Comparison of ENCODE assay signal across 16 mouse cellular contexts in genomic region chr11:100703366-100703765, GRCm38 (mm10). TPM values are rescaled to one million over a fixed set of nuclear protein-coding genes. Genes with fewer than 3 reads are reported as not detected.
DNase-seq lines count a peak whose midpoint lies in the region; ATAC-seq and TF ChIP-seq lines count a peak whose summit lies in the region.
"Had no signal": no experiment of that assay in that cellular context is flagged by ENCODE, and none has a peak within 500 bp of the region (broad histone marks: within the 10 kb centered on the region; RNA-seq: fewer than 3 reads in every experiment).

No protein-coding gene starts in this region.

- peak overlapping the region; percentile 86 for H3K4me2 ChIP-seq in liver, postnatal 0 days (ENCODE audit: low read depth, low read length)
- no peak overlapping the region for H3K4me2 ChIP-seq in midbrain, embryonic 13.5 days (replicated peaks)

- TF ChIP-seq EP300 in liver, postnatal 0 days (IDR thresholded peaks at IDR 0.05; ENCODE audit: low read depth): no peak

- no peaks in the 10 kb centered on the region for H3K36me3 ChIP-seq in kidney, adult 2 months (ENCODE audit: control insufficient read depth, insufficient read depth, low read length)
- peaks cover 25% of the 10 kb centered on the region for H3K36me3 ChIP-seq in liver, postnatal 0 days (replicated peaks; ENCODE audit: insufficient read depth, low read length)
- H3K36me3 ChIP-seq in midbrain, embryonic 13.5 days: peaks cover 42% of the 10 kb centered on the region

- ATAC-seq in CD4-positive, CD25-positive, alpha-beta regulatory T cell, adult 4 months: peak; percentile 46
- no peak for ATAC-seq in liver, postnatal 0 days
- ATAC-seq in midbrain, embryonic 13.5 days: no peak
- ATAC-seq: hindbrain, postnatal 0 days had no signal

- H3K27ac ChIP-seq in kidney, adult 2 months (ENCODE audit: insufficient read depth, low read depth, low read length): no peak overlapping the region
- no peak overlapping the region for H3K27ac ChIP-seq in brown adipose tissue, adult 24 weeks (replicated peaks; ENCODE audit: low read depth, low read length)
- H3K27ac ChIP-seq in liver, postnatal 0 days (ENCODE audit: low read depth): peak overlapping the region; percentile 71
- no peak overlapping the region for H3K27ac ChIP-seq in cerebellum, adult 2 months (ENCODE audit: insufficient read depth, low read length)
- H3K27ac ChIP-seq in midbrain, embryonic 13.5 days: no peak overlapping the region
- H3K27ac ChIP-seq: hindbrain, postnatal 0 days; neural tube, embryonic 13.5 days had no signal

- DNase-seq in kidney, adult 2 months: peak; percentile 80
- no peak for DNase-seq in kidney, postnatal 10 days
- no peak for DNase-seq in liver, postnatal 0 days
- DNase-seq in cerebellum, adult 2 months: no peak
- no peak for DNase-seq in urinary bladder, postnatal 25 days (ENCODE audit: low spot score)
- DNase-seq: cerebellum, adult 8-10 months; right cerebral cortex, postnatal 14 days had no signal

- H3K9ac ChIP-seq in liver, postnatal 0 days (replicated peaks): peak overlapping the region; percentile 71
- no peak overlapping the region for H3K9ac ChIP-seq in midbrain, embryonic 13.5 days (replicated peaks)
- H3K9ac ChIP-seq: neural tube, embryonic 13.5 days had no signal

- H3K4me1 ChIP-seq in kidney, adult 2 months (ENCODE audit: control insufficient read depth, insufficient read depth, low read length): peaks cover 7% of the 10 kb centered on the region
- peaks cover 5% of the 10 kb centered on the region for H3K4me1 ChIP-seq in brown adipose tissue, adult 24 weeks (ENCODE audit: control insufficient read depth, insufficient read depth, insufficient read length, low read length)
- peaks cover 30% of the 10 kb centered on the region for H3K4me1 ChIP-seq in liver, postnatal 0 days (ENCODE audit: insufficient read depth)
- H3K4me1 ChIP-seq in cerebellum, adult 2 months (ENCODE audit: control insufficient read depth, insufficient read depth, low read length): no peaks in the 10 kb centered on the region
- peaks cover 5% of the 10 kb centered on the region for H3K4me1 ChIP-seq in midbrain, embryonic 13.5 days (replicated peaks)

- TF ChIP-seq POLR2A in kidney, adult 2 months (IDR thresholded peaks at IDR 0.05; ENCODE audit: low read depth, low read length): no peak
- no peak for TF ChIP-seq POLR2A in cerebellum, adult 2 months (IDR thresholded peaks at IDR 0.05; ENCODE audit: borderline replicate concordance, insufficient read depth, low read length)

- no peaks in the 10 kb centered on the region for H3K27me3 ChIP-seq in kidney, adult 2 months (replicated peaks; ENCODE audit: control insufficient read depth, insufficient read depth, low read length)
- H3K27me3 ChIP-seq in liver, postnatal 0 days (ENCODE audit: insufficient read depth, low read length): no peaks in the 10 kb centered on the region
- H3K27me3 ChIP-seq in cerebellum, adult 2 months (ENCODE audit: control insufficient read depth, insufficient read depth, low read length): no peaks in the 10 kb centered on the region
- H3K27me3 ChIP-seq in midbrain, embryonic 13.5 days: peaks cover 14% of the 10 kb centered on the region; the same call in 1 of the 2 replicates

- H3K9me3 ChIP-seq in liver, postnatal 0 days (ENCODE audit: low read length): no peaks in the 10 kb centered on the region
- H3K9me3 ChIP-seq in midbrain, embryonic 13.5 days: no peaks in the 10 kb centered on the region
- H3K9me3 ChIP-seq: G1E; neural tube, embryonic 13.5 days had no signal

- peak overlapping the region; percentile 48; the same call in 1 of the 2 replicates for H3K4me3 ChIP-seq in kidney, adult 2 months (ENCODE audit: insufficient read depth, low read depth, low read length)
- H3K4me3 ChIP-seq in brown adipose tissue, adult 24 weeks (ENCODE audit: insufficient read depth, low read depth, low read length): peak overlapping the region; percentile 57
- H3K4me3 ChIP-seq in liver, postnatal 0 days (ENCODE audit: low read depth, low read length): peak overlapping the region; percentile 55
- no peak overlapping the region for H3K4me3 ChIP-seq in cerebellum, adult 2 months (replicated peaks; ENCODE audit: insufficient read depth, low read depth, low read length)
- no peak overlapping the region for H3K4me3 ChIP-seq in midbrain, embryonic 13.5 days (replicated peaks)
- H3K4me3 ChIP-seq: neural tube, embryonic 13.5 days had no signal

- 46% methylated on average over 11 of the region's 11 CpGs for WGBS in kidney, adult 2 months
- 61% methylated on average over 11 of the region's 11 CpGs for WGBS in liver, postnatal 0 days (ENCODE audit: insufficient replicate concordance)
- WGBS in cerebellum, adult 2 months: 68% methylated on average over 11 of the region's 11 CpGs
- WGBS in midbrain, embryonic 13.5 days: 68% methylated on average over 11 of the region's 11 CpGs

- no peak for TF ChIP-seq CTCF in kidney, adult 2 months (conservative IDR thresholded peaks at IDR 0.05; ENCODE audit: insufficient read depth, insufficient read length, low read depth, low read length)
- no peak for TF ChIP-seq CTCF in liver, postnatal 0 days (IDR thresholded peaks at IDR 0.05; ENCODE audit: low read depth)
- TF ChIP-seq CTCF in cerebellum, adult 2 months (IDR thresholded peaks at IDR 0.05; ENCODE audit: borderline replicate concordance, insufficient read depth, low read depth, low read length): no peak

RNA-seq across cellular contexts. Expression of gene Dhx58, which starts 0.7 kb away (rescaled TPM):
- 3.7 and 6.2 TPM in 2 replicates for polyA plus RNA-seq in kidney, adult 2 months (2012; rRNA removed)
- polyA plus RNA-seq in CD4-positive, CD25-positive, alpha-beta regulatory T cell, adult 4 months (2017; shearing (Covaris generic)): 10 to 100 TPM; 31.6 to 60.3 TPM
- polyA plus RNA-seq in brown adipose tissue, adult 24 weeks (2012; ENCODE audit: insufficient read depth, insufficient read length, missing spikeins): 3.6 and 6.4 TPM in 2 replicates
- 3.9 and 4.5 TPM in 2 replicates for polyA plus RNA-seq in liver, postnatal 0 days (2015; fragmentation: Nextera tagmentation; extraction: Ambion mirVana)
- 3.6 and 5.1 TPM in 2 replicates for polyA plus RNA-seq in cerebellum, adult 2 months (2012; rRNA removed)
- 2.5 and 2.6 TPM in 2 replicates for polyA plus RNA-seq in midbrain, embryonic 13.5 days (2015; fragmentation: Nextera tagmentation; extraction: Ambion mirVana)

RNA-seq across cellular contexts. Expression of gene Kat2a, which starts 8.9 kb away (rescaled TPM):
- 25.9 and 29.0 TPM in 2 replicates for polyA plus RNA-seq in kidney, adult 2 months (2012; rRNA removed)
- polyA plus RNA-seq in CD4-positive, CD25-positive, alpha-beta regulatory T cell, adult 4 months (2017; shearing (Covaris generic)): 10 to 100 TPM; 11.1 to 13.2 TPM
- 6.9 and 8.4 TPM in 2 replicates for polyA plus RNA-seq in brown adipose tissue, adult 24 weeks (2012; ENCODE audit: insufficient read depth, insufficient read length, missing spikeins)
- polyA plus RNA-seq in liver, postnatal 0 days (2015; fragmentation: Nextera tagmentation; extraction: Ambion mirVana): 8.5 and 9.2 TPM in 2 replicates
- 55.2 and 56.4 TPM in 2 replicates for polyA plus RNA-seq in cerebellum, adult 2 months (2012; rRNA removed)
- polyA plus RNA-seq in midbrain, embryonic 13.5 days (2015; fragmentation: Nextera tagmentation; extraction: Ambion mirVana): 44.5 and 47.7 TPM in 2 replicates

RNA-seq across cellular contexts. Expression of gene Hspb9, which starts 10.3 kb away (rescaled TPM):
- 0.48 and 0.49 TPM in 2 replicates for polyA plus RNA-seq in kidney, adult 2 months (2012; rRNA removed)
- 1 to 10 TPM in 1 of 2 experiments, not detected in 1; 1.0 TPM for polyA plus RNA-seq in CD4-positive, CD25-positive, alpha-beta regulatory T cell, adult 4 months (2017; shearing (Covaris generic))
- not detected in 2 replicates for polyA plus RNA-seq in brown adipose tissue, adult 24 weeks (2012; ENCODE audit: insufficient read depth, insufficient read length, missing spikeins)
- 0.35 and 0.40 TPM in 2 replicates for polyA plus RNA-seq in liver, postnatal 0 days (2015; fragmentation: Nextera tagmentation; extraction: Ambion mirVana)
- not detected in 2 replicates for polyA plus RNA-seq in cerebellum, adult 2 months (2012; rRNA removed)
- polyA plus RNA-seq in midbrain, embryonic 13.5 days (2015; fragmentation: Nextera tagmentation; extraction: Ambion mirVana): 0.26 TPM in 1 of 2 replicates, not detected in the other
- polyA plus RNA-seq: embryonic facial prominence, embryonic 11.5 days; forebrain, embryonic 14.5 days; lung, embryonic 16.5 days had no signal

RNA-seq across cellular contexts. Expression of gene Zfp385c, which starts 11.1 kb away (rescaled TPM):
- polyA plus RNA-seq in kidney, adult 2 months (2012; rRNA removed): 0.14 and 0.34 TPM in 2 replicates
- polyA plus RNA-seq in CD4-positive, CD25-positive, alpha-beta regulatory T cell, adult 4 months (2017; shearing (Covaris generic)): under 1 TPM in 1 of 2 experiments, not detected in 1; 0.23 TPM
- not detected in 2 replicates for polyA plus RNA-seq in brown adipose tissue, adult 24 weeks (2012; ENCODE audit: insufficient read depth, insufficient read length, missing spikeins)
- polyA plus RNA-seq in liver, postnatal 0 days (2015; fragmentation: Nextera tagmentation; extraction: Ambion mirVana): not detected in 2 replicates
- 56.5 and 75.2 TPM in 2 replicates for polyA plus RNA-seq in cerebellum, adult 2 months (2012; rRNA removed)
- 0.45 and 0.70 TPM in 2 replicates for polyA plus RNA-seq in midbrain, embryonic 13.5 days (2015; fragmentation: Nextera tagmentation; extraction: Ambion mirVana)
- polyA plus RNA-seq: forebrain, embryonic 14.5 days; G1E had no signal

RNA-seq across cellular contexts. Expression of gene Rab5c, which starts 34.6 kb away (rescaled TPM):
- 445 and 472 TPM in 2 replicates for polyA plus RNA-seq in kidney, adult 2 months (2012; rRNA removed)
- polyA plus RNA-seq in CD4-positive, CD25-positive, alpha-beta regulatory T cell, adult 4 months (2017; shearing (Covaris generic)): 10 to 100 TPM; 21.2 to 35.8 TPM
- 148 and 163 TPM in 2 replicates for polyA plus RNA-seq in brown adipose tissue, adult 24 weeks (2012; ENCODE audit: insufficient read depth, insufficient read length, missing spikeins)
- 16.6 and 17.0 TPM in 2 replicates for polyA plus RNA-seq in liver, postnatal 0 days (2015; fragmentation: Nextera tagmentation; extraction: Ambion mirVana)
- polyA plus RNA-seq in cerebellum, adult 2 months (2012; rRNA removed): 186 and 187 TPM in 2 replicates
- polyA plus RNA-seq in midbrain, embryonic 13.5 days (2015; fragmentation: Nextera tagmentation; extraction: Ambion mirVana): 27.4 and 29.5 TPM in 2 replicates

Comparison
In these comparisons a context has a peak if more than half of its experiments do, and no peak if none do; other contexts are left out.
1. H3K4me3 ChIP-seq: peak in kidney, adult 2 months (single experiment), brown adipose tissue, adult 24 weeks (single experiment) and liver, postnatal 0 days (single experiment); none in cerebellum, adult 2 months (single experiment) and midbrain, embryonic 13.5 days (single experiment).